Mouse (Mus musculus) kidney, adult 2 months (tissue): ENCODE results near the gene Edn2.

Source experiments
- CTCF ChIP-seq: fragments of 200-500 bp; conservative IDR thresholded peaks from 2 replicates; pipeline ENCODE4 v1.5.1; 2011; ENCODE audit warnings: low read depth, mild to moderate bottlenecking, control low read depth, low read length, moderate library complexity, mixed read lengths; ENCODE audit not compliant: insufficient read depth, insufficient read length
- POLR2A ChIP-seq: fragments of 200-500 bp; IDR thresholded peaks from one replicate; pipeline ENCODE4 v1.6.1; 2011; ENCODE audit warnings: low read depth, low read length, control low read depth

DNA sequence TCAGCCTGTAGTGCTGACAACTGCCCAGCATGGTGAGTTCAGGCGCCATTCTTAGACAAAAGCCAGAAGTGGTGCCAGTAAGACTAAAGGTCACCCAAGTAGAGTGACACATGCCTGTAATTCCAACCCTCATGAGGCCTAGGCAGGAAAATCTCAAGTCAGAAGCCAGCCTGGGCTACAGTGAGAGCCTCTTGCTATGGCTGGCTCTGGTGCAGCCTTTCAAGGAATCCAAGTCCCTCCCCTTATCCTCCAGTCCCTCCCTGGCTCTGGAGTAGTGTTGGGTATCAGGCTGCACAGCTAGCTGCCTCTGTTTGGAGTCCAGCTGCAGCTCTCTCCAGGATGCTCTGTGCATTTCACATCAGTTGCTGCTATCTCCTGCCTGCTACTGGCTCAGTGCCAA, 19.2 kb upstream of the Edn2 start:
- TF ChIP-seq POLR2A (no peak), CTCF (no peak)
